Mouse (Mus musculus): ENCODE results near the gene Dao. TPM values are rescaled to one million over a fixed set of nuclear protein-coding genes. Genes with fewer than 3 reads are reported as not detected.

The Dao gene
- not detected in 2 replicates for polyA plus RNA-seq (2014; fragmentation: Nextera tagmentation; extraction: Ambion mirVana)

DNA sequence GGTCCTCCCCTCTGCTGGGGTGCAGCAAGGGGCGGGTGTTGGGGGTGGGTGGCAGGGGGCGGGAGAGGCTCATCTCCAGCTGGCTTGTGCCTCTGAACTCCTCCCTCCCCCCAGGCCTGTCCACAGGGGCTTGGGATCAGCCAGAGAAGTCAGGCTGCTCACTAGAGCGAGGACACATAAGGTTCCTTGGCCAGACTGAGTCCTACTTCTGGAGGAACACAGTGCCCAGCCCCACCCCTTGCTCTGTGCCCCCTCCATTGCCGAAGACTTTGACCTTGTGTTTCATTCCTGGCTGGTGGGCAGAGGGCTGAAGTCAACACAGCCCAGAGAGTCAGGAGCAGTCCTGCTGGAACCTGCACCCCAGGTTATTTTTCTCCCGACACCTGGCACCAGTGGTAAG lies at the start of gene Dao:
TSS of gene Dao (plus strand) at position 162 of the 400 bp plus-strand sequence.
- Histone ChIP-seq H3K27me3 (replicated peaks; ENCODE audit: control insufficient read depth, insufficient read depth, low read length) (no peaks in the 10 kb centered on the region), H3K9me3 (ENCODE audit: control insufficient read depth, low read length) (no peaks in the 10 kb centered on the region), H3K4me1 (ENCODE audit: control insufficient read depth, insufficient read depth, low read length) (no peaks in the 10 kb centered on the region), H3K36me3 (ENCODE audit: control insufficient read depth, insufficient read depth, low read length) (no peaks in the 10 kb centered on the region), H3K9ac (ENCODE audit: low read depth, low read length) (no peak within 1 kb of the TSS), H3K27ac (replicated peaks; ENCODE audit: low read depth, low read length) (no peak within 1 kb of the TSS), H3K4me3 (ENCODE audit: low read depth, low read length) (no peak within 1 kb of the TSS), H3K4me2 (ENCODE audit: low read depth, low read length) (no peak within 1 kb of the TSS)
- DNase-seq (ENCODE audit: low spot score) (no peak), ATAC-seq (ENCODE audit: low read depth) (no peak)
- WGBS, result 65% methylated on average over 2 of the region's 5 CpGs

DNA sequence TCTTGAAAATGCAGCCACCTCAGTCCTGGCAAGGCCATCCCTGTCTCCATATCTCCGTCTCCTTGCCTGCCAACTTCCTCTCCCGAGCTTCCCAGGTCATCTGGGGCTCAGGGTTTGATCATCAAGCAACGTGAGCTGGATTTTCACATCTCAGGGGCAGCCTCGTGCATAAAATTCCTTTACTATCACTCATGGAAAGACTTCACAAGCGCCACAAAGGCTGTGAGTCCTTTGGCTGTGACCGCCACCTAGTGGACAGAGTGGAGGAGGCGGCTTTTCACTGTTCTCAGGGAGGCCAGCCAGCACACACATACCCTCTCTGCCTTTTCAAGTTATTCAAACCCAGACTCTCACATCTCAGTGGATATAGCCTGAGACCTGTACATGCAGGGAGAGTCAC lies 49.1 kb upstream of the Dao start:
- H3K36me3 ChIP-seq (ENCODE audit: control insufficient read depth, insufficient read depth, low read length), result peaks cover 61% of the 10 kb centered on the region
- no peaks in the 10 kb centered on the region for H3K4me1 ChIP-seq (ENCODE audit: control insufficient read depth, insufficient read depth, low read length)
- no peak overlapping the region for H3K4me2 ChIP-seq (ENCODE audit: low read depth, low read length)
- no peak overlapping the region for H3K9ac ChIP-seq (ENCODE audit: low read depth, low read length)
- ATAC-seq (ENCODE audit: low read depth), result peak; percentile 42; the same call in 1 of the 2 replicates
- H3K27me3 ChIP-seq (replicated peaks; ENCODE audit: control insufficient read depth, insufficient read depth, low read length), result no peaks in the 10 kb centered on the region
- H3K4me3 ChIP-seq (ENCODE audit: low read depth, low read length), result no peak overlapping the region
- H3K27ac ChIP-seq (replicated peaks; ENCODE audit: low read depth, low read length), result no peak overlapping the region; the same call in 1 of the 2 replicates
- 9% methylated on average over 7 of the region's 7 CpGs for WGBS
- H3K9me3 ChIP-seq (ENCODE audit: control insufficient read depth, low read length), result no peaks in the 10 kb centered on the region
- peak; percentile 90 for DNase-seq (ENCODE audit: low spot score)

- peaks cover 53% of the 10 kb centered on the region for H3K36me3 ChIP-seq (ENCODE audit: control insufficient read depth, insufficient read depth, low read length)
- H3K4me2 ChIP-seq (ENCODE audit: low read depth, low read length), result no peak overlapping the region
- H3K27me3 ChIP-seq (replicated peaks; ENCODE audit: control insufficient read depth, insufficient read depth, low read length), result no peaks in the 10 kb centered on the region
- H3K4me3 ChIP-seq (ENCODE audit: low read depth, low read length), result no peak overlapping the region
- ATAC-seq (ENCODE audit: low read depth) (no peak), DNase-seq (ENCODE audit: low spot score) (no peak)
- H3K27ac ChIP-seq (replicated peaks; ENCODE audit: low read depth, low read length), result no peak overlapping the region
- H3K9me3 ChIP-seq (ENCODE audit: control insufficient read depth, low read length), result no peaks in the 10 kb centered on the region
- H3K4me1 ChIP-seq (ENCODE audit: control insufficient read depth, insufficient read depth, low read length), result no peaks in the 10 kb centered on the region
- 94% methylated on average over 5 of the region's 5 CpGs for WGBS
- no peak overlapping the region for H3K9ac ChIP-seq (ENCODE audit: low read depth, low read length)
Observed at GRCm38 (mm10) chr5:113955281-113955680, 48.2 kb upstream of the Dao start.

DNA sequence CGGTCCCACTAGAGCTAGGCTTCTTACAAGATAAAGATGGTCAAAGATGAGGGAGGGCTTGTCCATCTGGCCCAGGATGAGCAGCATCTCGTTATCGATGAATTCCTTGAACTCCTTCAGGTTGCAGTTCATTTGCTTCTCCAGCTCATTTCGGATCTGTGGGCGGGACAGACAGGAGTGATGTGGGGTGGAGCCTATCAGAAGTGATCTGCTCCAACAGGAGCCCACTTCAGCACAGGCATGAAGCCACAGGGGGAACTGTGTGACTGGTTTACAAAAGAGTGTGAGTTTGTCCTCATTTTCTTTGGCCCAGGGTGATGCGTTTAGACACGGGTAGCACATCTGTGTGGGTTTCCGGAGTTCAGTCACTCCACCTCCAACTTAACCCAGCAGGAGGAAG lies 47.8 kb upstream of the Dao start:
- 85% methylated on average over 8 of the region's 8 CpGs for WGBS

DNA sequence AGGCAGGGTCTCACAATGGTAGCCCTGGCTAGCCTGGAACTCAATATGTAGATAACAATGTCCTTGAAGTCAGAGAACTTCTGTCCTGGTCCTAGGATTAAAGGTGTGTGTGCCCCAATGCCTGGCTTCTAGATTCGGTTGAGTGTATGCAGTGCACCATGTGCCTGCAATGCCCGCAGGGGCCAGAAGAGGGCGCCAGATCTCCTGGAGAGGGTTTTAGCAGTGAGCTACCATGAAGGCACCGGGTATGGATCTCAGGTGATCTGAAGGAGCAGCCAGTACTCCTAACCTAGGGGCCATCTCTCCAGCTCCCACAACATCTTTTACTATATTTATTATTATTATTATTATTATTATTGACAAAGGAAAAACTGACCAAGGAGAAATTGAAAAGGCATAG lies 47.0 kb upstream of the Dao start:
- H3K27me3 ChIP-seq (replicated peaks; ENCODE audit: control insufficient read depth, insufficient read depth, low read length), result no peaks in the 10 kb centered on the region
- H3K9ac ChIP-seq (ENCODE audit: low read depth, low read length), result no peak overlapping the region
- DNase-seq (ENCODE audit: low spot score), result peak; percentile 76
- H3K27ac ChIP-seq (replicated peaks; ENCODE audit: low read depth, low read length), result no peak overlapping the region
- H3K4me1 ChIP-seq (ENCODE audit: control insufficient read depth, insufficient read depth, low read length), result no peaks in the 10 kb centered on the region
- ATAC-seq (ENCODE audit: low read depth), result peak; percentile 67
- no peaks in the 10 kb centered on the region for H3K9me3 ChIP-seq (ENCODE audit: control insufficient read depth, low read length)
- H3K4me3 ChIP-seq (ENCODE audit: low read depth, low read length), result no peak overlapping the region
- 6% methylated on average over 4 of the region's 4 CpGs for WGBS
- H3K4me2 ChIP-seq (ENCODE audit: low read depth, low read length), result no peak overlapping the region
- peaks cover 51% of the 10 kb centered on the region for H3K36me3 ChIP-seq (ENCODE audit: control insufficient read depth, insufficient read depth, low read length)

More for the DNA sequence above, 47.8 kb upstream of the Dao start:
- Histone ChIP-seq H3K4me1 (ENCODE audit: control insufficient read depth, insufficient read depth, low read length) (no peaks in the 10 kb centered on the region), H3K27ac (replicated peaks; ENCODE audit: low read depth, low read length) (no peak overlapping the region), H3K9ac (ENCODE audit: low read depth, low read length) (no peak overlapping the region), H3K27me3 (replicated peaks; ENCODE audit: control insufficient read depth, insufficient read depth, low read length) (no peaks in the 10 kb centered on the region), H3K4me3 (ENCODE audit: low read depth, low read length) (no peak overlapping the region), H3K9me3 (ENCODE audit: control insufficient read depth, low read length) (no peaks in the 10 kb centered on the region), H3K36me3 (ENCODE audit: control insufficient read depth, insufficient read depth, low read length) (peaks cover 52% of the 10 kb centered on the region), H3K4me2 (ENCODE audit: low read depth, low read length) (no peak overlapping the region)
- ATAC-seq (ENCODE audit: low read depth), result no peak
- no peak for DNase-seq (ENCODE audit: low spot score)

DNA sequence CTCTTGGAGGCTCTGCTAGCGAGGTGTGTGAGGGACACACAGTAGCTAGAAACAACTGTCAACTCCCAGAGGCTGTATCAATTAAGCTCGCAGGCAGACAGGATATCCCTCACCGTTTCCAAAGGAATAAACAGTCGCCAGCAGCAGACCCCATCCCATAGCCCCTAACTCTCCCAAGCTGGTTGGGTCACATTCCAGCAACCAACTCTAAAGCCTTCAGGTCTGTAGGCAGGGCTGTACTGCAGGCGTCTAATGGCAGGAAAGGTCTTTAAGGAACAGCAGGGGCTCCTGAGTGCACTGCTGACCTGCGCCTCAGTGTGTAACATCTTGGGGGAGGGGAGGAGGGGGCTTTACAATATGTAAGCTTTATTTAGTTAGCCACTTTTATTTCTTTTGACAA lies 44.5 kb upstream of the Dao start:
- Histone ChIP-seq H3K4me2 (ENCODE audit: low read depth, low read length) (no peak overlapping the region), H3K36me3 (ENCODE audit: control insufficient read depth, insufficient read depth, low read length) (peaks cover 38% of the 10 kb centered on the region), H3K27ac (replicated peaks; ENCODE audit: low read depth, low read length) (no peak overlapping the region), H3K4me3 (ENCODE audit: low read depth, low read length) (no peak overlapping the region), H3K4me1 (ENCODE audit: control insufficient read depth, insufficient read depth, low read length) (no peaks in the 10 kb centered on the region), H3K9ac (ENCODE audit: low read depth, low read length) (no peak overlapping the region), H3K9me3 (ENCODE audit: control insufficient read depth, low read length) (no peaks in the 10 kb centered on the region), H3K27me3 (replicated peaks; ENCODE audit: control insufficient read depth, insufficient read depth, low read length) (no peaks in the 10 kb centered on the region)
- WGBS, result 17% methylated on average over 6 of the region's 6 CpGs
- ATAC-seq (ENCODE audit: low read depth), result no peak
- no peak for DNase-seq (ENCODE audit: low spot score)

GRCm38 (mm10) chr5:113960416-113960815 lies 43.1 kb upstream of the Dao start:
- H3K27me3 ChIP-seq (replicated peaks; ENCODE audit: control insufficient read depth, insufficient read depth, low read length), result no peaks in the 10 kb centered on the region
- H3K9ac ChIP-seq (ENCODE audit: low read depth, low read length), result no peak overlapping the region
- WGBS, result 78% methylated on average over 8 of the region's 8 CpGs
- no peaks in the 10 kb centered on the region for H3K4me1 ChIP-seq (ENCODE audit: control insufficient read depth, insufficient read depth, low read length)
- ATAC-seq (ENCODE audit: low read depth), result no peak
- no peak overlapping the region for H3K4me3 ChIP-seq (ENCODE audit: low read depth, low read length)
- peaks cover 40% of the 10 kb centered on the region for H3K36me3 ChIP-seq (ENCODE audit: control insufficient read depth, insufficient read depth, low read length)
- H3K9me3 ChIP-seq (ENCODE audit: control insufficient read depth, low read length), result no peaks in the 10 kb centered on the region
- H3K27ac ChIP-seq (replicated peaks; ENCODE audit: low read depth, low read length), result no peak overlapping the region
- no peak for DNase-seq (ENCODE audit: low spot score)
- H3K4me2 ChIP-seq (ENCODE audit: low read depth, low read length), result no peak overlapping the region

DNA sequence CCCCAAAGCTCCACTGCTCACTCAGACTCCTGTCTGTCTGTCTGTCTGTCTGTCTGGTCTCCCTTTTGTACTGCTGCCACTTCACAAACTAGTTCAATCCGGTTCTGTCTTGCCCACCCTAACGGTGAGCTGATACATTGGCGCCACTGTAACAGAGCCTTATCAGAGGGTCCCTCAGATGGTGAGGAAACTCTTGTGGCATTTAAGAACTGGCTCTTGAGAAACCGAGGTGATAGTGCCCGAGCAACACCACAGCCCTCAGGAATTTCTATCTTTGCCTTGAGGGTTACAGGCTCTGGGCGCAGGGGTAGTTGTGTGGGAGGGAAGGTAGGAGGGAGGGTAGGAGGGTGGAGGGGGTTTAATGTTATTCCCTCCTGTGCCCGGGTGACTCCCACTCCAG lies 41.7 kb upstream of the Dao start:
- H3K9ac ChIP-seq (ENCODE audit: low read depth, low read length), result no peak overlapping the region
- 70% methylated on average over 7 of the region's 7 CpGs for WGBS
- ATAC-seq (ENCODE audit: low read depth) (no peak), DNase-seq (ENCODE audit: low spot score) (no peak)
- no peaks in the 10 kb centered on the region for H3K9me3 ChIP-seq (ENCODE audit: control insufficient read depth, low read length)
- no peak overlapping the region for H3K4me3 ChIP-seq (ENCODE audit: low read depth, low read length)
- no peaks in the 10 kb centered on the region for H3K27me3 ChIP-seq (replicated peaks; ENCODE audit: control insufficient read depth, insufficient read depth, low read length)
- no peak overlapping the region for H3K27ac ChIP-seq (replicated peaks; ENCODE audit: low read depth, low read length)
- H3K36me3 ChIP-seq (ENCODE audit: control insufficient read depth, insufficient read depth, low read length), result peaks cover 50% of the 10 kb centered on the region
- no peaks in the 10 kb centered on the region for H3K4me1 ChIP-seq (ENCODE audit: control insufficient read depth, insufficient read depth, low read length)
- H3K4me2 ChIP-seq (ENCODE audit: low read depth, low read length), result no peak overlapping the region

- DNase-seq (ENCODE audit: low spot score) (no peak), ATAC-seq (ENCODE audit: low read depth) (no peak)
- H3K36me3 ChIP-seq (ENCODE audit: control insufficient read depth, insufficient read depth, low read length), result peaks cover 70% of the 10 kb centered on the region
- 81% methylated on average over 14 of the region's 14 CpGs for WGBS
- H3K27ac ChIP-seq (replicated peaks; ENCODE audit: low read depth, low read length), result no peak overlapping the region
- no peak overlapping the region for H3K4me2 ChIP-seq (ENCODE audit: low read depth, low read length)
- no peak overlapping the region for H3K9ac ChIP-seq (ENCODE audit: low read depth, low read length)
- no peaks in the 10 kb centered on the region for H3K9me3 ChIP-seq (ENCODE audit: control insufficient read depth, low read length)
- H3K4me3 ChIP-seq (ENCODE audit: low read depth, low read length), result no peak overlapping the region
- no peaks in the 10 kb centered on the region for H3K27me3 ChIP-seq (replicated peaks; ENCODE audit: control insufficient read depth, insufficient read depth, low read length)
- no peaks in the 10 kb centered on the region for H3K4me1 ChIP-seq (ENCODE audit: control insufficient read depth, insufficient read depth, low read length)
Observed at GRCm38 (mm10) chr5:113964972-113965371, 38.5 kb upstream of the Dao start.
